Mouse (Mus musculus) gastrocnemius, postnatal 25 days (tissue): ENCODE measurements at regions not wholly inside any gene's neighbourhood (a gene's known extent, or its start where the extent isn't known, plus 50 kb on each side); places are given as distances from the start of the nearest gene placed in this dataset.

Source experiments
- DNase-seq: peaks from one replicate; pipeline ENCODE4 v3.0.0; 2022

GRCm38 (mm10) chr7:72592649-72593048, 286.2 kb upstream of the Mctp2 start:
- no peak for DNase-seq

- no peak for DNase-seq
Observed at GRCm38 (mm10) chr7:72593259-72593658, 286.9 kb upstream of the Mctp2 start.

- no peak for DNase-seq
Observed at GRCm38 (mm10) chr7:72594741-72595140, 288.3 kb upstream of the Mctp2 start.

GRCm38 (mm10) chr7:72596985-72597384, 290.6 kb upstream of the Mctp2 start:
- DNase-seq, result no peak

- no peak for DNase-seq
Observed at GRCm38 (mm10) chr7:72601933-72602332, 295.5 kb upstream of the Mctp2 start.

GRCm38 (mm10) chr7:72609791-72610190, 303.4 kb upstream of the Mctp2 start:
- DNase-seq, result no peak

- no peak for DNase-seq
Observed at GRCm38 (mm10) chr7:72615232-72615631, 308.8 kb upstream of the Mctp2 start.

GRCm38 (mm10) chr7:72627369-72627768, 321.0 kb upstream of the Mctp2 start:
- DNase-seq, result no peak

GRCm38 (mm10) chr7:72639566-72639965, 333.2 kb upstream of the Mctp2 start:
- DNase-seq, result peak; percentile 12

- no peak for DNase-seq
Observed at GRCm38 (mm10) chr7:72675018-72675417, 368.6 kb upstream of the Mctp2 start.

- DNase-seq, result no peak
Observed at GRCm38 (mm10) chr7:72685803-72686202, 379.4 kb upstream of the Mctp2 start.

- DNase-seq, result no peak
Observed at GRCm38 (mm10) chr7:72687356-72687755, 380.9 kb upstream of the Mctp2 start.

GRCm38 (mm10) chr7:72691396-72691795, 385.0 kb upstream of the Mctp2 start:
- DNase-seq, result no peak

GRCm38 (mm10) chr7:72691859-72692258, 385.5 kb upstream of the Mctp2 start:
- DNase-seq, result no peak

GRCm38 (mm10) chr7:72696736-72697135, 390.3 kb upstream of the Mctp2 start:
- DNase-seq, result no peak

- no peak for DNase-seq
Observed at GRCm38 (mm10) chr7:72703652-72704341, 397.4 kb upstream of the Mctp2 start.

- DNase-seq, result no peak
Observed at GRCm38 (mm10) chr7:72711193-72712131, 405.1 kb upstream of the Mctp2 start.

- DNase-seq, result no peak
Observed at GRCm38 (mm10) chr7:72715401-72715800, 409.0 kb upstream of the Mctp2 start.

GRCm38 (mm10) chr7:72716051-72716450, 409.6 kb upstream of the Mctp2 start:
- DNase-seq, result no peak

- no peak for DNase-seq
Observed at GRCm38 (mm10) chr7:72726214-72726854, 419.9 kb upstream of the Mctp2 start.

- no peak for DNase-seq
Observed at GRCm38 (mm10) chr7:72737792-72738191, 431.4 kb upstream of the Mctp2 start.

GRCm38 (mm10) chr7:72738324-72738944, 432.0 kb upstream of the Mctp2 start:
- no peak for DNase-seq
